Mouse (Mus musculus): ENCODE data around the gene Brd3.
A peak's percentile ranks its signal among the peaks of the same experiment; 100 is the strongest.

Gene Brd3

DNA sequence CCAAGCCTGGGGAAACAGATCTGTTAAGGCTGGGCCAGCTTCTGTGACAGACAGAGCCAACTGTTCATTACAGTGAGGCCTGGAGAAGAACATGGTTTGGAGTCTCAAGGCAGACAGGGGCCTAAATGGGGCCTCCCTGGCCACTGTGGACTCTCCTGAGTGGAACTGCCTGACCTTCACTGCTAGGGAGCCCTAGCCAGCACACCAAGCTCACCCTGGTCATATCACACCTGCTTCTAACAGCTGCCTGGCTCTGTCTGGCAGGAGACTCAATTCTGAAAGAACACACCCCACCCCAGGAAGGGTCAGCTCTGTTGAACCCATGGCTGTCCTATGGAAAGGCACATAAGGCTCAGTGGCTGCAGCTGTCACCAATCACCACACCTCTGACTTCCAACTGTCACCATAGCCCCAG, 36.3 kb downstream of the Brd3 start:
- DNase-seq (ENCODE audit: low spot score in 2 of 2): no peak

DNA sequence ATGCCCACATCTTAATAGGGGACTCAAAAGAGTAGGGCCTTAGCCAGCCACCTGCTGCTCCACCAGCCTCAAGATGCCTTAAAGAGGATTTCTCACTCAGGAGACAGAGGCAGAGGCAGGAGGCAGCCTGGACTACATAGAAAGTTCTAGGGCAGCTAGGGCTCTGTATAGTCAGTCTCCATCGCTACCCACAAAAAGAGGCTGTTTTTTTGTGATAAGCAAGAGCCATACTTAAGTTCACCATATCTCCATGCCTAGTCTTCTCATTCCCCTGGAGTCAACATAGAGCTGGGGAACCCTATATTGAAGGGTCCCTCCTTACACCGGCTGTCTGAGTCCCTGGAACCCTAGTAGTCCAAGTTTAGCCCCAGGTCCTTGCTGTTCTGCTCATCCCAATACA, 36.9 kb downstream of the Brd3 start:
- no peak for DNase-seq (ENCODE audit: low spot score in 2 of 2)

DNA sequence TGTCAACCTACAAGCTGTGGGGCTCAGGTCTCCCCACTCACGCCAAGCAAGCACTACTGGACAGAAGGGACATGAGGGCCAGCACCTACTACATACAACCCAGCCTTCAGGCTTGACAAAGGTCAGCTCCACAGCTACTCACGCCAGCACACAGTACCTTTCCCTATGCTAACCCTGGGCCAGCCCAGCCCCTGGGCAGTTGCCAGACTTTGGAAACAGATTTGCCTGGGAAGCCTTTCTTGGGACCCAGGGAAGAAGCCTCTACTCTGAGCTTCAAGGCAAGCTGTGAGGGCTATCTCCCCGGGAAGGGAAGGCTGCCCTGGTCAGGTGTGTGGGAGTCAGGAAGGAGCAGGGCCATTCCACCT, 37.5 kb downstream of the Brd3 start:
- no peak for DNase-seq (ENCODE audit: low spot score in 2 of 2)

DNA sequence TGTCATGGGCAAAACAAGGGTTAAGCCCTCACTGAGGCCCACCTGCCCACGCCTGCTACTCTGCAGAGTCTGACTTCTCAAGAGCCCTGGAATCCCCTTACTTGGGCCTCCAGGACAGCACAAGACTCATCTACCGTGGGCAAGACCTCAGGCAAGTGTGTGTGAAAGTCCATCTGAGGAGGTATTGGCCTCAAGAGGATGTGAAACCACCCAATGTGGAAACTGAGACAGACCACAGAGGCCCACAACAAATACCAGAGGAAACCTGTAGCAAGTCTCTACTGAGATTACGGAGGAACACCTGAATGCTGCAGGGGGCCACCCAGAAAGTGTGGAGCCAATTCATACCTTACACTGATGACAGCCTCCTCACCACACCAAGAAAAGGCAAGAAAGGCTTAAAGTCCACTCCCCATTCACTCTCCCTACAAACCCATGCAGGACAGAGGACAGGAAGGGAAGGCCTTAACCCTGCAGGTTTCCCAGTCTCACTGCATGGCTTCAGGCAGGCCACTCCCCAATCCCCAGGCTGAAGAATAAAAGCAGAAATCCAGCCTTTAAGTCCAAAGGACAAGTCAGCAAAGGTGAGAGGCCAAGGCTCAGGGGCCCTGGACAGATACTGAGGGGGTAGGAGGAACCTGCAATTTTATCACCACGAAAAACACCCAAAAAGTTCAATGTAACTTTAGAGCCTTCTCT, 38.0 kb downstream of the Brd3 start:
- peak in 1 of 2 experiments; percentile 24 for DNase-seq (ENCODE audit: low spot score in 2 of 2)

DNA sequence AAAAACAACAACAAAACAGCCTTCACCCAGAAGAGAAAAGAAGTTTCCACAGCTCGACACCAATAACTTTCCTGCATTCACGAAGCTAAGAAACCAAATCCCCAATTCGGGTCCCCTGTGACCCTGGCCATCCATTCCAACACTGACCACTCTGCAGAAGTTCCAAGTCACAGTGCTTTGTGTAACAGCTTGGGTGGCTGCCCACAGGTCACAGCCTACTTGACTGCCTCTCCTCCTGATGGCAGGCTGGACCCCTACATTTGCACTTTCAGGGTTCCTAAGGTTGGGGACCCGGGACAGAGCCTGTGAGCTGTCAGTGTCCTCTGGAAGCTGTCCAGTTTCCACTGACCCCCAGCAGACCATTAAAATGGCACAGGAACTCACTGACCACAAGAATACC, 44.6 kb downstream of the Brd3 start:
- DNase-seq (ENCODE audit: low spot score in 2 of 2): no peak

DNA sequence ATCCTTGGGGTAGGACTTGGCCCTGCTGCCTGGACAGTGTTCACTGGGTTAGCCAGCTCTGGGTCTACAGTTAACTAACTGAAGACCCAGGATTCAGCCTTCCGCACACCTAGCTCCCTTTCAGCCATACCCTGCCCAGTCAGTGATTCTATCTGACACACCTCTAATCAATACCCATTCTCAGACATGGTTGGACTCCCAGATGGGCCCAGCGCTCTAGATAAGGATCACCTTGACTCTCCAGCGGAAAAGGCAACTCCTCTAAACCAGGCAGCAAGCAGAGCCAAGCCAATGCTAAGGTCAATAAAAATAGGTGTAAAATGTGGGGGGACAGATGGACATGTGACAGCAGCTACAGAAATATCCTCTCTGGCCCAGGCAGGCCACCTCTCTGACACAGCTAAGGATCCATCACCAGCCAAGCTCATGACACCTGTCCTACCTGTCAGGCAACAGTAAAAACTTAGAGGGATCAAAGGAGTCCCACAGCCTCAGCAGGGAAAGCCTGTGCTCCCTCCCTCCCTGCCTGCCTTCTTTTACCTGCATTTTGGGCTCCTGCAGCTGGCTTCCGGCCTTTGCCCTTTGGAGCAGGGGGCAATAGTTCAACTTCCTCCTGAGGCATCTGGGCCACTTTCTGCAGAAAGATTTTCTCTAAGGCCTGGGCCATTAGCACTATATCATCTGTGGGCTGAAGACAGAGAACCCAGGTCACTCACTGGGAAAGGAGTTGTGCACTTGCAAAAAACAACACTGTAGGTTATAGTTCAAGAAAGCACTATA, 45.4 kb downstream of the Brd3 start:
- DNase-seq (ENCODE audit: low spot score in 2 of 2): no peak

DNA sequence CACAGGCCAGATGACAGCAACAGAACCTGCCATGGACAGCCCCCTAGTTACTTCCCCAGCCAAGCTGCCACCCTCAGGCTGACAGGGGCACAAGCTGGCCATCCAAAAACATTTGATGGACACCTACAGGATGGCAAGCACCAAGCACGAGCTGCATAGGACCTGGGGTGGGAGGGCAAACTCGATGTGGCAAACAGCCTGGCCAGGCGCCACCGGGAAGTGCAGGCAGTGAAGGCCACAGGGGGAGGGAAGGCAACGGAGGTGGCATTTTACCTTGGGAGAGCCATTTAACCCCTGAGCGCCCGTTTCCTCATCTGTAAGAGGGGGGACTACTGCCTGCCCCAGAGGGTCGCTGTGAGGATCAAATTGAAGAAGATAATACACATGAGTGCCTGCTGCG, 46.8 kb downstream of the Brd3 start:
- DNase-seq (ENCODE audit: low spot score in 2 of 2): no peak

DNA sequence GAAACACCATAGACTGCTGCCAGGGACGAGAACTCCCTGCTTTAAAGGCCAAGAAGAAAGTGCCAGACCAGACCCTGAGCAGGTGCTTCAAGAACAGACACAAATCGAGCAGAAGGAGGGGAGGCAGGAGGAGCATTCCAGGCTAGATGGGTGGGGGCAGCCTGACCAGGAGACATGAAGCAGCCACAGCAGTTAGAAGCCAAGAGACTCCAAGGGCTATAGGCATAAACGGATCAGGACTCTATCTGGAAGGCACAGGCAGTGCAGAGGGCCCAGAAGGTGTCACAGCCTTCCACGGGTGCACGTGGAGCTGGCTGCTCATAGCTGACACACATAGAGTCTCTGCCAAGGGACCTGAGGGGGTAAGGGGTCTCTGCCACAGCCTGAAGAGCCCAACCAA, 47.3 kb downstream of the Brd3 start:
- DNase-seq (ENCODE audit: low spot score in 2 of 2): no peak

DNA sequence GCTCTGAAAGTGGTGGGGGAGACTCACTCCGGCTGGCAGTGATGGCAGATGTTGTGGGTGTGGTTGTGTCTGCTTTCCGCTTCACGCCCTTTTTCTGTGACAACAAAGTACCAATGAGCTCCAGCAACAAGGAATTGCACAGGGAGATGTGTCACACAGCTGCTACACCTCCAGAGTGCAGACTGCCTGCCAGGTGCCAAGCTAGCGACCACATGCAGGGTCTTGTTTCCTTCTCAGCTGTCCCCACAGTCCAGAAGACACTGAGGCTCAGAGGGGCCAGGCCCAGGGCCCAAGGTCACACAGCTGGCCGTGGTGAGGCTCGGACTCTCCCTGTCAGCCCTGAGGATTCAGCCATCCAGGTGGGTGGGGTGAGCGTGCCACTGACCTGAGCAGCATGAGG, 47.7 kb downstream of the Brd3 start:
- no peak for DNase-seq (ENCODE audit: low spot score in 2 of 2)

DNA sequence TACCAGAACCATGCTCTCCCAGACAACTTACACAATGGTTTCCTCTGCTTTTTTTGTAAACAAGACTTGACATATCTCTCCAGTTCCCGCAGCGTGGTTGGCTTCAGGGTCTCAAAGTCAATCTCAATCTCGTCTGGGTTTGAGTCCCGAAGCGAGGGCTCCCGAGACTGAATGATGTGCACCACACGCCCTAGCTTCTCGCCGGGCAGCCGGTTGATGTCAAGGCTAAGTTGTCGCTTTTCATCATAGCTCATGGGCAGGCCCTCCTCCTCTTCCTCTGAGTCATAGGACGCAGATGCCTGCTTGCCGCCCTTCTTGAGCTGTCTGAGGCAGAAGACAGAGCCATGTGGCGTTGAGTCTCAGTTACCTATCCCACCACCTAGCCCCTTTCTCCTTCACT, 57.2 kb downstream of the Brd3 start:
- DNase-seq (ENCODE audit: low spot score in 2 of 2): no peak

DNA sequence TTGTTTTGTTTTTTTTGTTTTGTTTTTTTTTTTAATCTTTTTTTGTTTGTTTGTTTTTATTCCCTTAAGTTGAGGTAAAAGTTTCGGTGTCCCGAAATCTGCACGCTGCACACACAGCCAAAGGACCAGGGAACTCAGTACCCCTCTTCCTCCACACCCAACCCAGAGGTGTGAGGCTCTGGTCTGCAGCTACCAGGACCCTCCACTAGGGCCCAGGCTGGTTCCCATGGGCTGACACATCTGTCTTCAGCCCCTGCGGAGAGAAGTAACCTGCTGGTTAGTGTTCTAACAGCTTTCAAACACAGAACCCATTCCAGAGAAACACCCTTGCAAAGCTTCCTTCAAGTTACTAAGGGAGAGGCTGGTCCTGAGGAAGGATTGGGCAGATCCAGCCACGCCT, 59.7 kb downstream of the Brd3 start:
- DNase-seq (ENCODE audit: low spot score in 2 of 2): no peak

DNA sequence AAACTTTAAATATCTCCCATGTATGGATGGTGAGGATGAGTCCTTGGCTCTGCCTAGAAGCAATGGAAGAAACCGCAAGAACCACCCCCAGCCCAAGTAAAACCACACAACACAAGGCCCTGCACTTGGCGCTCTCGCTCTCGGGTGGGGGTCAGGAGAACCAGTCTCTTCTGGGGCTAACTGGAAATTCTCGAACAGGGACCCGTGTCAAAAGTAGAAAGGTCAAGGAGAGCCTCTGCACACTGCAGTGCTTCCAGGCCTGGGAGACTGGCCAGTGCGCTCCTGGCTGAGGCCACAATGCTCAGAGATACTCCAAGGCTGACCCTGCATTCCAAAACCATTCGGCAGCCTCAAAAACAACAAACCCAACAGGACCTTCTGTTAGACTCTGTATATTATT, 60.6 kb downstream of the Brd3 start:
- no peak for DNase-seq (ENCODE audit: low spot score in 2 of 2)

DNA sequence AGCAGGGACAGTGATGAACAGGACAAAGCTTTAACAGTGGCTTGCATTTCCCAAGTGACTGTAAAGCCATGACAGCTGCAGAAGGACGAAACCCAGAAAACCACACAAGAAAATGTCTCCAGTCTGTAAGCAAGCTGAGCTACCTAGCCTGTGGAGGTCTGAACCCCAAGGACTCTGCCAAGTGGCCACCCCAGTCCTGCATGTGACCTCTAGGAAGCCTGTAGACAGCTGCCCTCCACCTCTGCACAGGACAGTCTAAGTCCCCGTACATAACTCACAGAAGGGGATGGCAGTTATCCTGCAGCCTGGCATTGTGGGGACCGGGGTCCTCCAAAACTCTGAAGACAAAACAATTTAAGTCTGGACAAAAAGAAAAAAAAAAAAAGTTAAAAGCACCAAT, 61.6 kb downstream of the Brd3 start:
- DNase-seq (ENCODE audit: low spot score in 2 of 2): no peak

DNA sequence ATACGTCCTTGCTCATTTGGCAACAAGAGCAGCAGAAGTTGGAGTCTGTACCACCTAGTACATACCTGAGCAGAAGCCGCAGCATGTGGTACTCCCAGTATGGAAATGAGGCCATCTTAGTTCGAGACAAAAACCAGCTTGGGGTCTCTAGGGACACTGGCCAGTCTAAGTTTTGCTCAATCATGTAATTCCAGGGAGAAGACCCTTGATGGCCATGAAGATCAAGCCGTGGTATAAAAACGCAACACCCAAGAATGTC, 64.1 kb downstream of the Brd3 start:
- DNase-seq (ENCODE audit: low spot score in 2 of 2): no peak

DNA sequence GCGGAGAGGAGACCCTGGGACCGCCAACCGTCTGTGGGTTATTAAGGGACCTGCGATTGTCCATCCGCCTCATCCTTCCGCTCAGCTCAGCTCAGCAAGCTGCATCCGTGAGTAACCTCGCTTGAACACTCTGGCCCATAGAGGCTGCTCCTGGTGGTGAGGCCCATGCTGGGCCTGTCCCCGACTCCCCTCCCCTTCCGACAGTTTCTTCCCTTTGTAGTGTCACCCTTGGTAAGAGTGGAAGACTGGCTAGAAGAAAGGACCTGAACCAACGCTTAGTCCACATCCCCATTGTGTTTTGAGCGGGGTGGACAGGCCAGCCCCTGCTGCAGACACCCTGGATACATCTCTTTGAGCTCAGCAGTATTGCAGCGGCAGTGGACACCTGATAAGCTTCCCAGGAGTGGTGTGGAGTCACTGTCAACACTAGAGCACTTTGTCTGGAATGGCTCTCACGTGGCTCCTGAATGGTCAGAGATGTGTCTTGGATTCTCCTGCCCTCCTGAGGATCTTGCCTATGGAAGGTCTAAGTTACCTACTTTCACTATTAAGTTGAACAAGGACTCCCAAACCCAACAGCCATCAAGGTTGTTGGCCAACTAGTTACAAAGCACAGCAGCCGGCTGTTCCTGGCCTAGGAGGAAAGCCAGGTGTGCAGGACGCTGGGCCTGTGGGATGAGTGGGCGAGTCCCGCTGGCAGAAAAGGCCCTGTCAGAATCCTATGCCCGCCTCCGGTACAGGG, 64.6 kb downstream of the Brd3 start:
- DNase-seq (ENCODE audit: low spot score in 2 of 2): no peak

DNA sequence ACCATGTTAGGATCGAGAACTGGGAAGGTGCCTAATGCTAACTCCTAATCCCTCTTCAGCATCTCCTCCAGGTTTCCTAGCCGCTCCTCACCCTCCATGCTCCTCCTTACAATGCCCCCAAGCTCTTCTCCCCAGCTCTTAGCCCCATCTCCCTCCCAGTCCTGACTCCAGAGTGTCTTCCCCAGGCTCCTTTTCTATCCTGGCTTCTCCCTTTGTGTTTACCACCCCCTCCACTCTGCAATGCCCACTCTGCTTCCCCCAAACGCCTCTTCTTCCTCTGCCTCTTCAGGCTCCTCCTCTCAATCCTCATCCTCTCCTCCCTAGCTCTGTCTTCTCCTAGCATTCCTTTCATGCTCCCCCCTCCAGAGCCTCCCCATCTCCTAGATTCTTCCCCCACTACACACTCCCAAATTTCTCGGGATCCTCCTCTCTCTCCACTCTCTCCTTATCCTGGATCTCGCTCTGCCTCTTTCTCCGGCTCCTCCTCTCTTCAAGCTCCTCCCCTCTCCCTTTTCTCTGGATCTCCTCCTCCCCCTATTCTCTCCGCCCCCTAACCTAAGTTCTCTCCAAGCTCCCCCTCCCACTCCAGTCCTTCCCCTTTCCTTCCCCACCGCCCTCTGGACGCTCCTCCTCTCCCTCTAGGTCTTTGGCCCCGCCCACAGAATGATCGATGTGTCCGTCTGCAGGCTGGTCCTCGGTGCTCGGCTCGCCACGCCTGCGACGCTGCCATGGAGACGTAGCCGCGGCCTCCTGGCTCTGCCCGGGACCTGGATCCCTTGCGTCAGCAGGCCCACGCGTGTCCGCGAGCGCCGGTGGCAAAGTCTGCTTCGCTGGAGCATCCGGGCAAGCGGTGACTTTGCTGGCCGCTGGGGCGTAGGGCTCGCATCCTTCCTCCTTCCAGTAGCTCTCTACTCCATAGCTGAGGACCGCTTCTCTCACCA, 65.4 kb downstream of the Brd3 start, which contains the start of gene Brd3os:
Gene Brd3os (plus strand): TSS at position 558 of the 941 bp plus-strand sequence.
- DNase-seq (ENCODE audit: low spot score in 2 of 2): peak; percentile 67 to 72

DNA sequence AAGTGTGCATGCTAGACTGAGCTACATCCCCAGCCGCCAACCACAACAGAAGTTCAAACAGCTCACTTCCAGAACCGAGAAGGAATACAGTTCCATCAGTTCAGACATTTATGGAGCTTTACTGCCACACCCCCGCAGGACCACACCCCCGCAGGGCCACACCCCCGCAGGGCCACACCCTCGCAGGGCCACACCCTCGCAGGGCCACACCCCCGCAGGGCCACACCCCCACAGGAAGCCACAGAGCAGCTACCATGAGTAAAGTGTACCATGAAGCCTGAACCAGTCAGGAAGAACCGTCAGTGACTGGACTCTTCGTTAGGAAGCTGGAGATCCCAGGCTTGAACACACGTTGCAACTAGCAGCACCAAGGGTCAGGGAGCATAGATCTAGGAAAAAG, 69.2 kb downstream of the Brd3 start:
- DNase-seq (ENCODE audit: low spot score in 2 of 2): peak in 1 of 2 experiments; percentile 57

DNA sequence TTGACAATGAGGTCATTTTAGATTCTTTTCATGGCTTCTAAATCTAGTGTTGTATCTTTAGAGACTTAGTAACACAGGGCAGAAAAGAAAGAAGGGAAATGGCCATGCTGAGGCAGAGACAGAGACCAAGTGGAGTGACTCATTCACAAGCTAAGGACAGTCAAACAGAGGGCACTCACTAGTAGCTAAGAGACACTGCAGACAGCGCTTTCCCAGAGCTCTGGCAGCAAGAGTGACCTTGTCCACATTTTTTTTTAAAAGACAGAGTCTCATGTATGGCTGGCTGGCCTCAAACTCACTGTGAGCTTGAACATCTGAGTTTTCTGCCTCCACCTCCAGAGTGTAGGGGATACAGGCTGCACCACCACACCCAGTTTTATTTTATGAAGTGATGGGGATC, 69.6 kb downstream of the Brd3 start:
- DNase-seq (ENCODE audit: low spot score in 2 of 2): no peak

DNA sequence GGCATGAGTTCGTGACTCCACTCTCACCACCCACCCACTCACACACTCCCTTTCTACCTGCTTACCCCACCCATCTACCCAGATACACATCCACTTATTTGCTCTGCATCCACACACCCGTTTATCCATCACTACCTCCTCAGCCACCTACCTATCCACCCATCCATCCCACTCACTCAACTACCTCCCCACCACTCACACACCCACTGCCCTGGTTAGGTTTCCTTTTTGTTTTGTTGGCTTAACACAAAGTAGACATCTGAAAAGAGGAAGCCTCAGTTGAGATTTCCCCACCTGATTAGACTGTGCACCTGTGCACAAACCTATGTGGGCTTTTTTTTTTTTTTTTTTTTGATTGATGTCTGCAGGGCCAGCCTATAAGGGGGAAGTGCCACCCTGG, 74.9 kb downstream of the Brd3 start:
- DNase-seq (ENCODE audit: low spot score in 2 of 2): no peak

DNA sequence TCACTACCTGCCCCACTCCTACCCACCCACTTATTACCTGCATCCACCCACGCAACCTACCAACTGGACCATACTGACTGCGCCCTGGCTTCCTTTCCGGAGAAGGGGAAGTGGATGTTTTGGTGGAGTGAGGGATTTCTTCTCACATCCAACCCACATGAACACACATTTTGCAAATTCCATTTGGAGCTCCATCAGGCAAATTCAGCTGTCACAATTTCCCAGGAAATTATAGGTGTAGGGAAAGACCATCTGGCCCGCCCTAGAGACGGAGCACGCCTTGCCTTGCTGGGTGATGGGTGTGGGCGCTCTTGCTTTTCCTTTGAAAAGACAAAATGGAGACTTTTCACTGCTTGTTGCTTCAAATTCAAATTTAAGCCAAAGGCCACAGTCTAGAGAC, 76.8 kb downstream of the Brd3 start:
- no peak for DNase-seq (ENCODE audit: low spot score in 2 of 2)

DNA sequence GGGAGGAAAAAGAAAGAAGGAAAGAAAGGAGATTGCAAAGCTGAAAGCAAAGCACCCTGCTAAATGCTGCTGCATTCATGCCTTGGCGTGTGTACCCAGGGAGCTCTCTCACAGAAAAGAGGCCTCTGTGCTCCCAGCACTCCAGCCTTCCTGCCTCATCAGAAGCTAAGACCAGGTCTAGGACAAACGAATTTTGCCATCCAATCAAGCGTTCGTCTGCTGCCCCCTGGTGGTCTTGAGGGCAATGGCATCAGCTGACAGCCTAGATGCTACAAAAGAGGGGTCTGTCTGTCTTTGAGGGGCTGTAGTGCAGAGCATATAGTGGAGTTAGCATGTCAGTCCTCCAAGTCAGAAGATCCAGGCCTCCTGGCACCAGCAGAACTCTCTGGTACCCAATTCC, 79.4 kb downstream of the Brd3 start:
- peak; percentile 75 to 82 for DNase-seq (ENCODE audit: low spot score in 2 of 2)

DNA sequence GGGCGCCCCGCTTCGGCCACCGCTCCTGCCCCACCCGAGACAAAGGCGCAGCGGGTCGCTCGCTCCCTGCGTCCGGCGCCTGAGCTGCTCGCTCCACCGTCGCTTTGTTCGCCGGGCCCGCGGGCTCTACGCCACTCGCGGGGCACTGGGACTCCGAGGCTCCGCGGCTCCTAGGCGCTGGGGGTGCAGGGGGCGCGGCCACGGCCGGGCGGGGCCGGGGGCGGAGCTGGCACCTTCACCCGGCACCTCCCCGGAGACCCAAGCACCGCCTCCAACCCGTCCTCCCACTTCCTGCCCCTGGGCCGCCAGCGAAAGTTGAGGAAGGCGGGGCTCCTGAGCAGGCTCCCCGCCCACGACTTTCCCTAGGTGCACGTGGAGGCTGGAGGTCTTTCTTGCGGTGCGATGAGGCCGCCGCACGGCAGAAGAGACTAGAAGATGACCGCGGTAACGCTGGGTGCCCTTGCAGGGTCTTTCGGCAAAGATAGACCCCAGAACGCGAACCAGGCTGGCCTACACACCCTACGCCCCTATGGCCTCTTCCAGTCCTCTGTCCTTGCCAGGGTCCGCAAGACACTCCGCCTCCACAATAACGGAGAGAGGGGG, 80.5 kb downstream of the Brd3 start, which contains the start of gene Vav2:
Gene Vav2 (minus strand): TSS at position 179 of the 603 bp plus-strand sequence.
- DNase-seq (ENCODE audit: low spot score in 2 of 2): peak; percentile 88 to 93

All from natural killer cell, adult 2 months (primary cell).